Mouse (Mus musculus): Measurements from ENCODE around the gene Mcm2. TPM values are rescaled to one million over a fixed set of nuclear protein-coding genes. Genes with fewer than 3 reads are reported as not detected.

Mcm2 gene
- polyA plus RNA-seq, 1 experiment from 2014 or later, result 119 TPM

GRCm38 (mm10) chr6:88860914-88861313 lies 37.7 kb downstream of the Mcm2 start:
- no peak overlapping the region for H3K4me2 ChIP-seq
- WGBS (ENCODE audit: insufficient replicate concordance), result 11% methylated on average over 2 of the region's 2 CpGs
- no peak for ATAC-seq (replicated peaks; ENCODE audit: insufficient number of reproducible peaks, low FRiP score, low TSS enrichment)
- H3K36me3 ChIP-seq (ENCODE audit: control insufficient read depth, insufficient read depth, low read length), result peaks cover 7% of the 10 kb centered on the region; the same call in 1 of the 2 replicates
- 0 out of 2 replicates have a peak, but pooled peaks cover 3% of the 10 kb centered on the region for H3K27me3 ChIP-seq (ENCODE audit: control insufficient read depth, insufficient read depth, low read length)
- H3K9ac ChIP-seq (ENCODE audit: low read depth, low read length), result no peak overlapping the region
- H3K4me3 ChIP-seq (ENCODE audit: low read depth, low read length), result no peak overlapping the region
- H3K9me3 ChIP-seq (replicated peaks; ENCODE audit: control insufficient read depth, low read length), result peaks cover 2% of the 10 kb centered on the region; the same call in 1 of the 2 replicates
- no peak overlapping the region for H3K27ac ChIP-seq (ENCODE audit: low read depth, low read length)
- peaks cover 5% of the 10 kb centered on the region for H3K4me1 ChIP-seq (ENCODE audit: control insufficient read depth, insufficient read depth, low read length)

DNA sequence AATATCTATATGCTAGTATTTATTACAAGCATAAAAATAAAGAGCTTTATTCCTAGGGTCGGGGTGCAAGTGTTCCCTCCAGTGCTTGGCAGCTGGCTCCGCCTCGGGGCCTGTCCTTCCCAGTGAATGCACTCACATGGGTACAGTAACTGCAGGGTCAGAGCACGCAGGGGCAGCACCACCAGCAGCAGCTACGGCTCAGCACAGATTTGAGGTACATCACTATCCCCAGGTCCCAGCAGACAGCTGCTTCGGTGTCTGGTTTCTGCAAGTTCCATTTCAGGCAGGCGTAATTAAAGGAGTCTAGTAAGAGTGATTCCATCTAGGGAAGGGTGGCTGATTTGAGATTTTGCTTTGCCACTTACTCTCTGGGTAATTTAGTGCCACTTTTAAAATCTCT lies 40.2 kb downstream of the Mcm2 start:
- H3K27me3 ChIP-seq (ENCODE audit: control insufficient read depth, insufficient read depth, low read length), result no peaks in the 10 kb centered on the region
- no peak overlapping the region for H3K4me2 ChIP-seq
- H3K27ac ChIP-seq (ENCODE audit: low read depth, low read length), result no peak overlapping the region
- no peak for ATAC-seq (replicated peaks; ENCODE audit: insufficient number of reproducible peaks, low FRiP score, low TSS enrichment)
- H3K4me3 ChIP-seq (ENCODE audit: low read depth, low read length), result no peak overlapping the region
- peaks cover 5% of the 10 kb centered on the region; the same call in 1 of the 2 replicates for H3K36me3 ChIP-seq (ENCODE audit: control insufficient read depth, insufficient read depth, low read length)
- 54% methylated on average over 7 of the region's 7 CpGs for WGBS (ENCODE audit: insufficient replicate concordance)
- peaks cover 2% of the 10 kb centered on the region; the same call in 1 of the 2 replicates for H3K9me3 ChIP-seq (replicated peaks; ENCODE audit: control insufficient read depth, low read length)
- H3K9ac ChIP-seq (ENCODE audit: low read depth, low read length), result no peak overlapping the region
- H3K4me1 ChIP-seq (ENCODE audit: control insufficient read depth, insufficient read depth, low read length), result peaks cover 5% of the 10 kb centered on the region

DNA sequence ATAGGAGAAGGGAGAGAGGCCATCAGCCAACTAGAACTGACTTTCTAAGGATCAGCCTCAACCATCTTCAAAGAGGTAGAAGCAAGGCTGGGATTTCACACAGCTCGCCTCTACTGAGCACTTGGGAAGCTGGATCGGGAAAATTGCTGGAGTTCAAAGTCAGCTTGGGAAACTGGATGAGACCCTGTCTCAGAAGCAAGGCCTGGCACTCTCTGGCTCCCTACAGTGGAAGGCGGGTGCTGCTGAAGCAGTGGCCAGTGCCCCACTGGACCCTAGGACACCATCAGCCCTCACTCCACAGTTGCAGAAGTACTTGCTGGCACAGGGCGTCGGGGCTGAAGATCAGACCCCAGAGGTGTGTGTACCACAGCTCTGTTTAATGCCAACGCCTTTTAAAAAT lies 40.8 kb downstream of the Mcm2 start:
- Histone ChIP-seq H3K9ac (ENCODE audit: low read depth, low read length) (no peak overlapping the region), H3K4me1 (ENCODE audit: control insufficient read depth, insufficient read depth, low read length) (peaks cover 5% of the 10 kb centered on the region), H3K9me3 (replicated peaks; ENCODE audit: control insufficient read depth, low read length) (peaks cover 2% of the 10 kb centered on the region; the same call in 1 of the 2 replicates), H3K27me3 (ENCODE audit: control insufficient read depth, insufficient read depth, low read length) (no peaks in the 10 kb centered on the region), H3K4me3 (ENCODE audit: low read depth, low read length) (no peak overlapping the region), H3K27ac (ENCODE audit: low read depth, low read length) (peak overlapping the region; percentile 92), H3K4me2 (peak overlapping the region; percentile 28), H3K36me3 (ENCODE audit: control insufficient read depth, insufficient read depth, low read length) (peaks cover under 1% of the 10 kb centered on the region; the same call in 1 of the 2 replicates)
- ATAC-seq (replicated peaks; ENCODE audit: insufficient number of reproducible peaks, low FRiP score, low TSS enrichment), result no peak
- 67% methylated on average over 6 of the region's 6 CpGs for WGBS (ENCODE audit: insufficient replicate concordance)

DNA sequence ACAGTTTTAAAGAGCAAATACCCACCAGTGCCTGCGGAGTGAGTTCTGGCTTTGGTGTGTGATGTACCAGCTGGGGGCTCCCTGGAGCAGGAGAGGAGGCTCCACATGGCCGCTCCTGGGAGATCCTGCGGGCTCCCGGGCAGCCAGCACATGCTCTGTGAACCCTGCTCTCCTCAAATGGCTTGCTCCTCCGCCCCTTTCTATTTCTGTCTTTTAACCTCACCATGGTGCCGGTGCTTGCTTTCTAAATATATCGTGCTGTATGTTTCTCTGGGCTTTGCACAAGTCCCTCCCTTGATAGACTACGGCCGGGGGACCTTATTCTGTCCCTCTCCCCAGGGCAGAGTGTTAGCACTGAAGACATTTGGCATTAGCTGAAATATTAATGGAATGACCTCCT lies 41.3 kb downstream of the Mcm2 start:
- H3K4me2 ChIP-seq, result peak overlapping the region; percentile 28
- no peak overlapping the region for H3K4me3 ChIP-seq (ENCODE audit: low read depth, low read length)
- peak; percentile 43 for ATAC-seq (replicated peaks; ENCODE audit: insufficient number of reproducible peaks, low FRiP score, low TSS enrichment)

DNA sequence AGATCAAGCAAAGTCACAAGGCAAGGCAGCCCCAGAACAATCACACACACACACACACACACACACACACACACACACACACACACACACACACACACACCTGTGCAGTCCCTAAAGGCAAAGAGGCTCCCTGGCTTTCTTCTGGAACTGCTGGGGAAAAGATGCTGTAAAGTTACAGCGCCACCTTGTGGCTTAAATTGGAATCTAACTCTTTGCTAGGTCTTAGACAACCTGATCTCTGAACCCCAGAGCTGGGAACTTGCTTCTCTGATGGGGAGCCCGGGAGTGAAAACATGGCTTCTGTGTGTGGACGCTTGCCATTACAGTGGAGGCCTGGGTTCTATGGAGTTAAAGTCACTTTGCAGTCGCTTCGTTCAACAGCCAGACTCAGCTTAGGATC lies 42.9 kb downstream of the Mcm2 start:
- Histone ChIP-seq H3K4me3 (ENCODE audit: low read depth, low read length) (no peak overlapping the region), H3K36me3 (ENCODE audit: control insufficient read depth, insufficient read depth, low read length) (no peaks in the 10 kb centered on the region), H3K27me3 (ENCODE audit: control insufficient read depth, insufficient read depth, low read length) (no peaks in the 10 kb centered on the region), H3K9me3 (replicated peaks; ENCODE audit: control insufficient read depth, low read length) (no peaks in the 10 kb centered on the region), H3K4me2 (no peak overlapping the region), H3K4me1 (ENCODE audit: control insufficient read depth, insufficient read depth, low read length) (peaks cover 5% of the 10 kb centered on the region), H3K9ac (ENCODE audit: low read depth, low read length) (no peak overlapping the region), H3K27ac (ENCODE audit: low read depth, low read length) (no peak overlapping the region)
- 26% methylated on average over 5 of the region's 5 CpGs for WGBS (ENCODE audit: insufficient replicate concordance)
- ATAC-seq (replicated peaks; ENCODE audit: insufficient number of reproducible peaks, low FRiP score, low TSS enrichment), result 0 out of 2 replicates have a peak, but pooled peaks have one; percentile 25

More for the DNA sequence above, 41.3 kb downstream of the Mcm2 start:
- H3K9ac ChIP-seq (ENCODE audit: low read depth, low read length), result no peak overlapping the region; the same call in 1 of the 2 replicates
- 20% methylated on average over 9 of the region's 9 CpGs for WGBS (ENCODE audit: insufficient replicate concordance)
- peak overlapping the region; percentile 92 for H3K27ac ChIP-seq (ENCODE audit: low read depth, low read length)
- peaks cover 2% of the 10 kb centered on the region; the same call in 1 of the 2 replicates for H3K9me3 ChIP-seq (replicated peaks; ENCODE audit: control insufficient read depth, low read length)
- peaks cover 5% of the 10 kb centered on the region for H3K4me1 ChIP-seq (ENCODE audit: control insufficient read depth, insufficient read depth, low read length)
- no peaks in the 10 kb centered on the region; the same call in 1 of the 2 replicates for H3K36me3 ChIP-seq (ENCODE audit: control insufficient read depth, insufficient read depth, low read length)
- no peaks in the 10 kb centered on the region for H3K27me3 ChIP-seq (ENCODE audit: control insufficient read depth, insufficient read depth, low read length)

GRCm38 (mm10) chr6:88854509-88854908 lies 44.1 kb downstream of the Mcm2 start:
- ATAC-seq (replicated peaks; ENCODE audit: insufficient number of reproducible peaks, low FRiP score, low TSS enrichment), result no peak
- no peaks in the 10 kb centered on the region for H3K9me3 ChIP-seq (replicated peaks; ENCODE audit: control insufficient read depth, low read length)
- no peak overlapping the region for H3K9ac ChIP-seq (ENCODE audit: low read depth, low read length)
- H3K4me3 ChIP-seq (ENCODE audit: low read depth, low read length), result no peak overlapping the region
- H3K36me3 ChIP-seq (ENCODE audit: control insufficient read depth, insufficient read depth, low read length), result no peaks in the 10 kb centered on the region
- no peak overlapping the region for H3K27ac ChIP-seq (ENCODE audit: low read depth, low read length)
- H3K4me2 ChIP-seq, result no peak overlapping the region
- 68% methylated on average over 5 of the region's 5 CpGs for WGBS (ENCODE audit: insufficient replicate concordance)
- peaks cover 5% of the 10 kb centered on the region for H3K4me1 ChIP-seq (ENCODE audit: control insufficient read depth, insufficient read depth, low read length)
- no peaks in the 10 kb centered on the region for H3K27me3 ChIP-seq (ENCODE audit: control insufficient read depth, insufficient read depth, low read length)

GRCm38 (mm10) chr6:88850034-88850433 lies 48.5 kb downstream of the Mcm2 start:
- WGBS (ENCODE audit: insufficient replicate concordance), result 85% methylated on average over 7 of the region's 7 CpGs
- no peak for ATAC-seq (replicated peaks; ENCODE audit: insufficient number of reproducible peaks, low FRiP score, low TSS enrichment)
- Histone ChIP-seq H3K4me3 (ENCODE audit: low read depth, low read length) (no peak overlapping the region), H3K27ac (ENCODE audit: low read depth, low read length) (no peak overlapping the region), H3K9me3 (replicated peaks; ENCODE audit: control insufficient read depth, low read length) (no peaks in the 10 kb centered on the region), H3K9ac (ENCODE audit: low read depth, low read length) (no peak overlapping the region), H3K27me3 (ENCODE audit: control insufficient read depth, insufficient read depth, low read length) (no peaks in the 10 kb centered on the region), H3K4me2 (no peak overlapping the region), H3K36me3 (ENCODE audit: control insufficient read depth, insufficient read depth, low read length) (no peaks in the 10 kb centered on the region), H3K4me1 (ENCODE audit: control insufficient read depth, insufficient read depth, low read length) (no peaks in the 10 kb centered on the region)

GRCm38 (mm10) chr6:88849270-88849669 lies 49.3 kb downstream of the Mcm2 start:
- ATAC-seq (replicated peaks; ENCODE audit: insufficient number of reproducible peaks, low FRiP score, low TSS enrichment), result no peak
- no peak overlapping the region for H3K27ac ChIP-seq (ENCODE audit: low read depth, low read length)

GRCm38 (mm10) chr6:88847571-88847970 lies 51.0 kb downstream of the Mcm2 start:
- no peaks in the 10 kb centered on the region for H3K36me3 ChIP-seq (ENCODE audit: control insufficient read depth, insufficient read depth, low read length)
- no peak overlapping the region for H3K9ac ChIP-seq (ENCODE audit: low read depth, low read length)
- no peak for ATAC-seq (replicated peaks; ENCODE audit: insufficient number of reproducible peaks, low FRiP score, low TSS enrichment)
- no peak overlapping the region for H3K4me2 ChIP-seq
- H3K4me3 ChIP-seq (ENCODE audit: low read depth, low read length), result no peak overlapping the region
- H3K27me3 ChIP-seq (ENCODE audit: control insufficient read depth, insufficient read depth, low read length), result no peaks in the 10 kb centered on the region
- H3K27ac ChIP-seq (ENCODE audit: low read depth, low read length), result no peak overlapping the region
- 62% methylated on average over 2 of the region's 2 CpGs for WGBS (ENCODE audit: insufficient replicate concordance)
- H3K4me1 ChIP-seq (ENCODE audit: control insufficient read depth, insufficient read depth, low read length), result peaks cover 6% of the 10 kb centered on the region
- no peaks in the 10 kb centered on the region for H3K9me3 ChIP-seq (replicated peaks; ENCODE audit: control insufficient read depth, low read length)

More at GRCm38 (mm10) chr6:88849270-88849669, 49.3 kb downstream of the Mcm2 start:
- Histone ChIP-seq H3K4me2 (no peak overlapping the region), H3K27me3 (ENCODE audit: control insufficient read depth, insufficient read depth, low read length) (no peaks in the 10 kb centered on the region), H3K4me1 (ENCODE audit: control insufficient read depth, insufficient read depth, low read length) (no peaks in the 10 kb centered on the region), H3K9ac (ENCODE audit: low read depth, low read length) (no peak overlapping the region), H3K4me3 (ENCODE audit: low read depth, low read length) (no peak overlapping the region), H3K36me3 (ENCODE audit: control insufficient read depth, insufficient read depth, low read length) (no peaks in the 10 kb centered on the region), H3K9me3 (replicated peaks; ENCODE audit: control insufficient read depth, low read length) (no peaks in the 10 kb centered on the region)
- WGBS (ENCODE audit: insufficient replicate concordance), result 47% methylated on average over 4 of the region's 4 CpGs
